Mouse (Mus musculus) lung, embryonic 15.5 days (tissue): Measurements from ENCODE around the gene Cdk5r1. TPM values are rescaled to one million over a fixed set of nuclear protein-coding genes. Genes with fewer than 3 reads are reported as not detected.

Source experiments
- ATAC-seq: fragments of 200-750 bp; cut with Nextera tagmentation; 2 replicates; pipeline ENCODE4 v1.8.0; 2017; ENCODE audit warnings: moderate number of reproducible peaks, borderline replicate concordance; ENCODE audit not compliant: low FRiP score, low TSS enrichment; ENCODE audit errors: extremely low read depth
- H3K27ac ChIP-seq: fragments of 300-500 bp; sonication (generic); 2 replicates; pipeline ENCODE4 v1.5.1; 2015; ENCODE audit warnings: moderate library complexity, mild to moderate bottlenecking, inconsistent platforms
- H3K27me3 ChIP-seq: fragments of 300-500 bp; sonication (generic); 2 replicates; pipeline ENCODE4 v1.6.1; 2015; ENCODE audit warnings: inconsistent platforms
- H3K36me3 ChIP-seq: fragments of 300-500 bp; sonication (generic); 2 replicates; pipeline ENCODE4 v1.6.1; 2015; ENCODE audit warnings: inconsistent platforms
- H3K4me1 ChIP-seq: fragments of 300-500 bp; sonication (generic); 2 replicates; pipeline ENCODE4 v1.6.1; 2015; ENCODE audit warnings: inconsistent platforms
- H3K4me2 ChIP-seq: fragments of 300-500 bp; sonication (generic); 2 replicates; pipeline ENCODE4 v1.6.1; 2015; ENCODE audit warnings: inconsistent platforms, mild to moderate bottlenecking, moderate library complexity
- H3K4me3 ChIP-seq: fragments of 300-500 bp; sonication (generic); 2 replicates; pipeline ENCODE4 v1.5.1; 2015; ENCODE audit warnings: mild to moderate bottlenecking, inconsistent platforms
- H3K9ac ChIP-seq: fragments of 300-500 bp; sonication (generic); 2 replicates; pipeline ENCODE4 v1.6.1; 2015; ENCODE audit warnings: inconsistent platforms
- H3K9me3 ChIP-seq: fragments of 300-500 bp; sonication (generic); 2 replicates; pipeline ENCODE4 v1.6.1; 2016; ENCODE audit warnings: inconsistent platforms
- WGBS: fragments of 180-500 bp; shearing (Covaris S2); methylation state at CpG from one replicate; pipeline ENCODE4 v1.1.7; 2015; 5-methylcytosine and 5-hydroxymethylcytosine counted together
- polyA plus RNA-seq: library from polyadenylated mRNA; unstranded; fragments of >200 nt; fragmentation: Nextera tagmentation; extraction: Ambion mirVana; gene quantifications from 2 replicates; pipeline ENCODE4 v1.2.1, GENCODE M21; 2015

Gene Cdk5r1
- polyA plus RNA-seq, 1 experiment from 2014 or later = 1.2 TPM

GRCm38 (mm10) chr11:80482921-80483320 lies 6.1 kb downstream of the Cdk5r1 start:
- H3K4me2 ChIP-seq = no peak overlapping the region
- peaks cover 22% of the 10 kb centered on the region for H3K4me1 ChIP-seq
- 89% methylated on average over 7 of the region's 7 CpGs for WGBS
- no peak overlapping the region for H3K4me3 ChIP-seq
- ATAC-seq = no peak
- no peaks in the 10 kb centered on the region for H3K9me3 ChIP-seq
- peaks cover 7% of the 10 kb centered on the region; the same call in 1 of the 2 replicates for H3K27me3 ChIP-seq
- H3K36me3 ChIP-seq = no peaks in the 10 kb centered on the region
- no peak overlapping the region for H3K9ac ChIP-seq
- no peak overlapping the region for H3K27ac ChIP-seq

GRCm38 (mm10) chr11:80483536-80484067 lies 6.8 kb downstream of the Cdk5r1 start:
- WGBS = 81% methylated on average over 6 of the region's 6 CpGs
- H3K4me3 ChIP-seq = no peak overlapping the region
- no peak overlapping the region for H3K9ac ChIP-seq
- H3K4me1 ChIP-seq = peaks cover 20% of the 10 kb centered on the region
- ATAC-seq = no peak
- no peaks in the 10 kb centered on the region for H3K9me3 ChIP-seq
- H3K27ac ChIP-seq = no peak overlapping the region
- no peaks in the 10 kb centered on the region for H3K36me3 ChIP-seq
- peaks cover 5% of the 10 kb centered on the region; the same call in 1 of the 2 replicates for H3K27me3 ChIP-seq
- no peak overlapping the region for H3K4me2 ChIP-seq

DNA sequence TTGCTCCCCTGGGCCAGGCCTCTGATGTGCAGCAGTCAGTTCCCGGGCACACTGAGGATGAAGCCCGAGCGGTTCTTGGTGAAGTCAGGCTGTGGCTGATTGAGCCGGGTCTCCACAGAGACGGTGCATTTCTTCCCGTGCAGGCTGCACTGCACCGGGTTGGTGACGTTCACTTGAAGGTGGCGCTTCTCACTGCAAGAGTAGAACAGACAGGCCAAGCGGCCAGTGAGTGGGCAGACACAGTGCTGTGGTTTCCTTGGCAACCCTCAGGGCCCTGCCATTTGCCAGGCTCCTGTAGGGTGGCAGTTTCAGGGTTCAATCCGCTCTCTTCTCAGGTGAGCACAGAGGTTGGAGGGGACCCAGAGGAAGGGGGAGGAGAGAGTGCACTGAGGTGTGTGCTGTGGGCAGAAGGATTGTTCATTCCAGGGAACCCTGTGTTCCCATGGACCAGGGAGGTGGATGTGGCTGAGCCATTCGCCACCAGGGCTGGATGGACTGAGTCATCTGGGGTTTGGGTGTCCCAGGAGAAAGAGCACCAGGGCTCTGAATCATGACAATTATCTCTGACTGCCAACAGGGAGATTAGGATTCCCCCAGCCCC lies 7.5 kb downstream of the Cdk5r1 start:
- Histone ChIP-seq H3K9ac (no peak overlapping the region), H3K4me1 (peaks cover 21% of the 10 kb centered on the region), H3K27me3 (no peaks in the 10 kb centered on the region), H3K9me3 (no peaks in the 10 kb centered on the region), H3K27ac (no peak overlapping the region), H3K4me3 (no peak overlapping the region), H3K4me2 (no peak overlapping the region), H3K36me3 (no peaks in the 10 kb centered on the region)
- ATAC-seq = 0 out of 2 replicates have a peak, but pooled peaks have one; percentile 21
- 47% methylated on average over 12 of the region's 12 CpGs for WGBS

GRCm38 (mm10) chr11:80485120-80485551 lies 8.3 kb downstream of the Cdk5r1 start:
- H3K27me3 ChIP-seq = no peaks in the 10 kb centered on the region
- no peak for ATAC-seq
- H3K36me3 ChIP-seq = no peaks in the 10 kb centered on the region

DNA sequence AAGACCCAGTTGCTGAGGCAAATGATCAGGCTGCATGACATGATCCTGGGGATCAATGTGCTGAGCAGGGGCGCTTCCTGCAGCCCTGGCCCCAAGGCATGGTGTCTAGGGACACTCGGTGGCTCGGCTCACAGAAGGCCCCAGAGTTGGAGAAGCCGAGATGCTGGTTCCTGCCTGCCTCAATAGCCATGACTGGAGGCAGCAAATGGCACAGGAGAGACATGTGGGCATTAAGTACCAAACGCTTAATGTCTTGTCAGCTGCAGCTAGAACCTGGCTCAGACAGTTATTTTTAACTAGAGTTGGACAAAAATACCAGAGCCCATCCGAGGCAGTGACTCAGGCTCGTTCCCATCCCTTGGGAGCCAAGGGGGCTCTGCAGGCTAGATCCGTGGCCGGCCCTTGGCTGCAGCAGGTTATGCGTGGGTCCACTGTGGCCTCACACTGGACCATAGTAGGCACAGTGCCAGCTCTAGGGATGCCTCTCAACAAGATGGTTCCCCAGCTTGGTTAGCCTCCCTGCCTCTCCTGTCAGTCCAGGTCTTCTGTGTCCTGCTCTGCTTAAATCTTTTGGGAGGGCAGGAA lies 8.9 kb downstream of the Cdk5r1 start:
- Histone ChIP-seq H3K9ac (no peak overlapping the region), H3K36me3 (no peaks in the 10 kb centered on the region), H3K4me2 (no peak overlapping the region), H3K4me3 (no peak overlapping the region), H3K9me3 (no peaks in the 10 kb centered on the region), H3K27me3 (no peaks in the 10 kb centered on the region), H3K27ac (no peak overlapping the region), H3K4me1 (peaks cover 24% of the 10 kb centered on the region)
- no peak for ATAC-seq
- 78% methylated on average over 10 of the region's 10 CpGs for WGBS

More at GRCm38 (mm10) chr11:80485120-80485551, 8.3 kb downstream of the Cdk5r1 start:
- Histone ChIP-seq H3K27ac (no peak overlapping the region), H3K9ac (no peak overlapping the region), H3K4me3 (no peak overlapping the region), H3K9me3 (no peaks in the 10 kb centered on the region), H3K4me2 (no peak overlapping the region), H3K4me1 (peaks cover 21% of the 10 kb centered on the region)
- 65% methylated on average over 9 of the region's 9 CpGs for WGBS

DNA sequence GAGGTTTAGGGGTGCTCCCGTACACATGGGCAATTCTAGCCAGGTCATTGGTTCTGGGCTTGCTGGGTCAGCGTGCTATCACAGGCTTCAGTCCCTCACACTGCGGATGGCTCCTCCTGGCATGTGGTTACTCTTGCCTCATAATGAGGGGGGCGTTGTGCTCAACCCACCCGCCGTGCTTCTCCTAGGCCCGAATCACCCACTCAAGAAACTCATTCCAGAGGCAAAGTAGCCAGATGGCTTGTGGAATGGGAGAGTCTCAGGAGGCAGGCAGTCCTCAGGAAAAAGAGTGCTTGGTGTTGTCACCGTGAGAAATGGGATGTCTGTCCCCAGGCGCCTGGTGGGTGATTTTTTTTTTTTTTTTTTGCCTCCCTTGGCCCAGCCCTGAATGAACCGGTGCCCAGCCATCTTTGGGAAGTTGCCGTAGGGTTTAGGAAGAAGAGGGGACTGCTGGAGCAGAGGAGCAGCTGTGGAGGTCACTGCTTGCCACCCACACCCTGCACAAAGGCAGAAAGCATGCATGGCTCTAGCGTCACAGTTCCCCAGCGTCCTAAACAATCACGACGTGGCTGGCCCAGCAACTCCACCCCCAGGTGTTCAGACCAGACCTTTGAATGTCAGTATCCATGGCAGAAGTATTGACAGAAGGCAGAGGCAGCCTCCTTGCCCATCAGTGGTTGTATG lies 11.2 kb downstream of the Cdk5r1 start:
- Histone ChIP-seq H3K4me2 (no peak overlapping the region), H3K36me3 (no peaks in the 10 kb centered on the region), H3K27me3 (no peaks in the 10 kb centered on the region), H3K9ac (no peak overlapping the region), H3K4me3 (no peak overlapping the region), H3K9me3 (no peaks in the 10 kb centered on the region), H3K27ac (no peak overlapping the region), H3K4me1 (peaks cover 29% of the 10 kb centered on the region)
- 70% methylated on average over 15 of the region's 15 CpGs for WGBS
- no peak for ATAC-seq

GRCm38 (mm10) chr11:80489172-80489881 lies 12.5 kb downstream of the Cdk5r1 start:
- Histone ChIP-seq H3K27ac (peak overlapping the region; percentile 35), H3K27me3 (no peaks in the 10 kb centered on the region), H3K4me2 (peak overlapping the region; percentile 19; the same call in 1 of the 2 replicates), H3K9ac (no peak overlapping the region), H3K36me3 (no peaks in the 10 kb centered on the region), H3K4me3 (no peak overlapping the region), H3K4me1 (peaks cover 29% of the 10 kb centered on the region), H3K9me3 (no peaks in the 10 kb centered on the region)
- ATAC-seq = peak; percentile 28; the same call in 1 of the 2 replicates
- 43% methylated on average over 12 of the region's 12 CpGs for WGBS

- H3K36me3 ChIP-seq = no peaks in the 10 kb centered on the region
- peak overlapping the region; percentile 19; the same call in 1 of the 2 replicates for H3K4me2 ChIP-seq
- no peak overlapping the region for H3K4me3 ChIP-seq
- no peaks in the 10 kb centered on the region for H3K27me3 ChIP-seq
- no peaks in the 10 kb centered on the region for H3K9me3 ChIP-seq
- peak overlapping the region; percentile 35; the same call in 1 of the 2 replicates for H3K27ac ChIP-seq
- peak; percentile 10; the same call in 1 of the 2 replicates for ATAC-seq
- H3K4me1 ChIP-seq = peaks cover 29% of the 10 kb centered on the region
- H3K9ac ChIP-seq = no peak overlapping the region
- 31% methylated on average over 5 of the region's 5 CpGs for WGBS
Observed at GRCm38 (mm10) chr11:80489882-80490196, 13.0 kb downstream of the Cdk5r1 start.

DNA sequence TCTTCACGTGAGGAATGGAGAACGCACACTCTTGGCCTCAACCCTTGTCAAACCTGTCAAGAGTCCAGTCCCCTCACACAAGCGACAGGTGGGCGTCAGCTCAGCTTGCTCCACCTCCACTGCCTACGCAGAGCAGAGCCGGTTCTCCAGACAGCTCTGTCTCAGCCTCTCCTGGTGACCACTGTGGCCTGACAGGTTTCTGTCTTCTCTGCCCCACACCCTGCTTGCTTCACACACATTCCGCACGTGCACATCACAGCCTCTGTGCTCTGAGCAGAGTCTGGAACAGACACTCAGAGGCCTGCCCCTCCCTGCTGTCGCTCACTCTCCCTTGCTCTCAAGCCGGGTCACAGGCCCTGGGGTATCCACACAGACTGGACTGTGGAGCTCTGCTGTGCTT lies 14.0 kb downstream of the Cdk5r1 start:
- Histone ChIP-seq H3K4me2 (no peak overlapping the region), H3K36me3 (no peaks in the 10 kb centered on the region), H3K9me3 (no peaks in the 10 kb centered on the region), H3K27ac (no peak overlapping the region), H3K27me3 (no peaks in the 10 kb centered on the region), H3K4me1 (peaks cover 29% of the 10 kb centered on the region), H3K4me3 (no peak overlapping the region), H3K9ac (no peak overlapping the region)
- 65% methylated on average over 10 of the region's 10 CpGs for WGBS
- ATAC-seq = peak; percentile 37; the same call in 1 of the 2 replicates

- Histone ChIP-seq H3K27me3 (no peaks in the 10 kb centered on the region), H3K36me3 (no peaks in the 10 kb centered on the region), H3K4me1 (peaks cover 28% of the 10 kb centered on the region), H3K27ac (no peak overlapping the region), H3K4me2 (no peak overlapping the region), H3K9ac (no peak overlapping the region), H3K9me3 (no peaks in the 10 kb centered on the region), H3K4me3 (no peak overlapping the region)
- ATAC-seq = no peak
- WGBS = 83% methylated on average over 5 of the region's 5 CpGs
Observed at GRCm38 (mm10) chr11:80493186-80493585, 16.4 kb downstream of the Cdk5r1 start.

GRCm38 (mm10) chr11:80494852-80495251 lies 18.0 kb downstream of the Cdk5r1 start:
- no peak for ATAC-seq
- Histone ChIP-seq H3K9me3 (no peaks in the 10 kb centered on the region), H3K4me3 (no peak overlapping the region), H3K27me3 (no peaks in the 10 kb centered on the region), H3K36me3 (no peaks in the 10 kb centered on the region), H3K4me2 (no peak overlapping the region), H3K9ac (no peak overlapping the region), H3K27ac (no peak overlapping the region), H3K4me1 (peaks cover 22% of the 10 kb centered on the region)
- 80% methylated on average over 9 of the region's 9 CpGs for WGBS
